Mouse (Mus musculus) forelimb bud, embryonic 11.5 days (tissue): Measurements from ENCODE around the gene Fam102a.

ENCODE experiments used
- DNase-seq: peaks from one replicate; pipeline ENCODE4 v3.0.0-alpha.2; 2012; ENCODE audit warnings: low read depth, low spot score

Gene Fam102a

DNA sequence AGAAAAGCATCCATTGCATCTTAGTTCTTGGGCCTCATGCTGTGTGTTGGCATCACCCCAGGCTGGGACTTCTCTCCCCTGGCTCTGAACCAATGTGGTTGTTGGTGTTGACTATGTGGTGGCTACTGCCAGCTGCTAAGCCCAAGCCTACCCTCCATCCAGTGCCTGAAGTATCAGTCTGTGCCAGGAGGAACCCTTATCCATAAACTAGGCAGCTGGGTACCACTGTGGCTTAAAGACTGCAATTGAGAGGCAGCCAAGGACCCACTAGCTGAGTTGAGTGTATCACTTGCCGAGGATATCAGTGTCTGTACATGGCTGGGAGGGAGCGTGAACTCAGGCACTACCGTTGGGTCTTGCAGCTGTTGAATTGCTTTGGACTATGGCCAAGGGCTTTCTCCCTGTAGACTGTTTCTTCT lies 7.9 kb downstream of the Fam102a start:
- no peak for DNase-seq

DNA sequence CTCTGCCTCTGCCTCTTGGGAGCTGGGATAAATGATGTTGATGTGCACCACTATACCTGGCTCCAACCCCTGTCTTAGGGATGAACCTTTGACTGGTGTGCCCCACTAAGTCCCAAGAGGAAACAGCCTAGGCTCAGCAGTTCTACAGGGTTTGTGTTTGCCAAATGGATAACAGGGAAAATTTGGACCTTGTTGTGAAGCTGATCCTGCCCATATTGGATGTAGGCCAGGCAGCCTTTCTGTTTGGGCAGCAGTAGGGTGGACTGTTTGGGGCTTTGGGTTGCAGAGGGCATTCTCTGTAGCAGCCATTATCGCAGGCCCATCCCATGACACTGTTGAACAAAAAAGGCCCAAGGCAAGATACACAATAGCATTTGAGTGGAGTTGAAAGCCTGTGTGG lies 11.8 kb downstream of the Fam102a start:
- DNase-seq: no peak

DNA sequence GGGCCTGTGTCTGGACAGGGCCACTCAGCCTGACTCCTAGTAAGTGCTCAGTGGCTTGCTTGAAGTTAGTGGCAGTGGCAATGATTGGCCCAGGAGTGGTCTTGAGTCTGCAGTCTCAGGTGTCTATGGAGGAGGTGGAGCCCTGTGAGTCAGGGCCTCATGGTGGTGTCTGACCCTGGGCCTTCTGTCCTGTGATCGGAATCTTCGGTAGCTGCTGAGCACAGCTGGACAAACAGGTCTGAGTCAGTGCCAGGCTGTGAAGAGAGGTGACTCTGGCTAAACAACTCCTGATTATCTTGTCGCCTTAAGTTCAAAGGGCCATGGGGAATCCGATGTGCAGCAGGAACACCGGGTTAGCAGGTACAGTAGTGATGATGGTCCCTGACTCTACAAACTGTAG lies 12.2 kb downstream of the Fam102a start:
- no peak for DNase-seq

DNA sequence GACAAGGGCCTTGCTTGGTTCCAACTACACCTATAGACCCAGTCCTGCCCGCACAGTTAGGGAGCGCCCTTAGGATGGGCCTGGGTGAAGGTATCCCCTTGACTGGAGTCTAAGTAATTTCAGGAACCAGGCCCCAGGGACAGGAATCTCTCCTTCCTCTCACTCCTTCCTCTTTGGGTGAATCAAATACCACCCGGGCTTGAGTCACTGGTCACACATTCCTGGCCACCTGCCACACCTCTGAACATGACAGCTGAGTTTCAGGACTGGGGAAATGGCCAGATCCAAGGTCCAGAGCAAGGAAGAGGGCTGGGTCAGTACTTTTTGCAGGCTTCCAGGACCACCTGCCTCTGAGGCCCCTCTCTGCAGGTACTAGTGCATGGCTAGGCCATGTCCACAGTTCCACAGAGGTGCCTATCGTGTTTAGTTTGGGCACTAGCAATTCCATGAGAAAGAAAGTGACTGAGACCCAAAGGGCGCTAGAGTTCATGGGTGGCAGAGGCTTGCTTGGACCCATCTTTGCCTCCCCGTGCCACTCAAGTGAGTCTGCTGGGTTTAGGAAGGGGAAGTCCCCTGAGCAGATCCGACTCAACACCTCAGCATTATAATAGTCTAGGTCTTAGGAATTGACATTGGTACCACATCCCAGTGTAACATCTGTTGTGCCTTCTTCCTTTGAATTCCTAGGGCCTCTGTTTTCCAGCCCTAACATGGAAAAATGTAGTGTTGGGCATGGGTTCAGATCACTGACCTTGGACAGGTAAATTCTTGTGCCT lies 13.0 kb downstream of the Fam102a start:
- no peak for DNase-seq

DNA sequence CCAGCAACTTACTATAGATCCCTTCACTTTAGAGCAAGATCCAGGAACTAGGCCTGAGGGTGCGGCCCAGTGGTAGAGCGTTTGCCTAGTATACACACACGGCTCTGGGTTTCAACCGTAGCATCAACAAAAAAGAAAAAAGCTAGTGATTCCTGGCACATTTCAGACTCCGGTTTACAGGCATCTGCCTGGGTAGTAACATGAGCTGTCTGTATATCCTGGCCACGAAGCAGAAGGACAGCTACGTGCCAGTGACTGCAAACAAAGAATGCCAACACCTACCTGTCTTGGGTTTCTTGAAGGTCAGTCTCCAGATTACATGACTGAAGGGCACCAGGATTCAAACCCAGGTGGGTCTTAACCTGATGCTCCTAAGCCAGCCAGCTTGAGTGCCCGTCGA lies 14.0 kb downstream of the Fam102a start:
- DNase-seq: no peak

DNA sequence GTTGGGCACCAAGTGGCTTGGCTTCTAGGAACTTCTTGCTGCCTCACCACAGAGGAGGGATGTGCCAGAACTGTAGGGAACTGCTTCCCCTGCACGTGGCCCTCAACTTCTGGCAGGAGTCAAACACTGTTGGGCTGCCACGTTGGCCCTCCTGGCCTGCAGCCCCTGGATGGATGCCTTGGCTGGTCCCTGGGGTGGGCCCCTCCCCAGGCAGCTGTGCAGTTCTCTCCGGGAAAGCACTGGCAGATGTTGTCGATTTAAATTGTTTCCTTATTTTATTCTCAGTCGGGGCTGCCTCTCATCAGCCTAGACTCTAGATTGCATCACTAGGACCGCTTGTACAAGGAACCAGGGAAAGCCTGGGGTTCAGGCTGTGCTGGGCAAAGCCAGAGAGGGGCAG lies 14.6 kb downstream of the Fam102a start:
- DNase-seq: no peak

DNA sequence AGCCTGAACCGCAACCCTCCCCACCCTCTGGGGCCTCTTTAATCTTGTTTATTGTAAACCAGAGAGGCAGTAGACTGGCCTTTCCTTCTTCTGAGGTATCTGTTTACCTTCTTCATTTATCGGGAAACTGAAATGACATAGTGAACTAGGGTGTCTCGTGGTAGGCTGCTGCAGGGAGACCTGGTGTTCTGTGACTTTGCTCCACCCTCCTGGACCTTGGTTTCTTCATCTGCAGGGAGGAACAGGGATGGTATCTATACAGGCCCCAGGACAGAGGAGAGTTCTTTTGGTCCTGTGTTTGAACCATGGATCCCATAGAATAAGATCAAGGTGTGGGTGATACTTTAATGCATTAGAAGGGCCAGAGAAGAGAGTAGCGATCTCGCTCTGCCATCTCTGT lies 16.1 kb downstream of the Fam102a start:
- no peak for DNase-seq

DNA sequence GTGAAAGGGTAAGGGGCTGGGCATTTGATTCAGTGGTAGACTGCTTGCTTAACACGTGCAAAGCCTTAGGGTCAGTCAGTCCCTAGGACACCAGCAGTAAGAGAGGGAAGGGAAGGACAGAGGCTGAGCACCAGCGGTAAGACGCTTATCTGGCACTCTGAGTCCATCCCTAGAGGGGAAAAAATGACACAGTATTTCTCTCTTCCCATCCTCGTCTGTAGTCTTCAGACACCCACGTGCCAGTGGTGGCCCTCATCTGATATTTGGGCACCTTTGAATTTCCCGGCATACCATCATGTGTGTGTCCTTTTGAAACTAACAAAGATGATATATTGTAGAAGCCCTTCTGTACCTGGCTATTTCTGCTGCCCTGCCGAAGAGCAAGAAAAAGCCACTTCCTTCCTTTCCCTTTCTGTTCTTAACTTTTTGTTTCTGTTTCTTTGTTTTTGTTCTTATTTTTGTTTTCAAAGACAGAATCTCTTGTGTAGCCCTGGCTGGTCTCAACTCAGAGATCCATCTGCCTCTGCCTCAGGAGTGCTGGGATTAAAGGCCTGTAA lies 18.5 kb downstream of the Fam102a start:
- DNase-seq: no peak

DNA sequence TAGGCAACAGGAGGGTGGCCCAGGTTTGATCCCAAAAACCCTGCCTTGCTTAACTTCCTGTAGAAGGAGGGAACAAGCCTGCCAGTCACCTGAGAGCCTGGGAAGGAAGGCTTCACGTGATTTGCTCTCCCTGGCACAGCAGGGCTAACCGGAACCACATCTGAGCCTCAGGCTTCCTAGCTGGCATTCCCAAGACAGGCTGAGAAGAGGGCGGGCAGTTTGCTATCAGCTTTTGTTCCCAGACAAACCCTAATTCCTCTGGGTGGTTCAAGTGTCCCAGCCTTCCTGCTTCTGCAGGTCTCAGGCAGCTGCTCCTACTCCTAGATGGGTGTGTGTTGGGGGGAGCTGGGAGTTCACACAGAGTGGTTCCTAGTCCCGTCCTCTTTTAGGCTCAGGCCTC lies 20.4 kb downstream of the Fam102a start:
- DNase-seq: no peak

DNA sequence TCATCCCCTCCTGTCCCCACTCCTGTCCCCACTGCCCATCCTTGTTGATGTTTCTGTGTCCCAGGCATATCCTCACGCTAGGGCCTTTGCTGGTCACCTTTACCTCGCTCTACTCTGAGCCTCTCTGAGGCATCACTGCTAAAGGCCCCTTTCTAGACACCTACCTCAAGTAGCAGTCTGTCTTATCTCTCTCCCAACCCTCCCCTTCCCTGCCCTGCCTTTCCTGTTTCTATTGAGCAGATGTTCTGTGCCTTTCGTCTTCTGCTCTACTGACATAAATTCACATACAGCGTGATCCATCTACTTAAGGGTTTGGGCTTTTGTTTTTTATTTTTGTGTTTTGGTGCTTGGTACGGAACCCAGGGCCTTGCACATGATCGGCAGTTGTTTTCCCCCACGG lies 20.9 kb downstream of the Fam102a start:
- DNase-seq: no peak

DNA sequence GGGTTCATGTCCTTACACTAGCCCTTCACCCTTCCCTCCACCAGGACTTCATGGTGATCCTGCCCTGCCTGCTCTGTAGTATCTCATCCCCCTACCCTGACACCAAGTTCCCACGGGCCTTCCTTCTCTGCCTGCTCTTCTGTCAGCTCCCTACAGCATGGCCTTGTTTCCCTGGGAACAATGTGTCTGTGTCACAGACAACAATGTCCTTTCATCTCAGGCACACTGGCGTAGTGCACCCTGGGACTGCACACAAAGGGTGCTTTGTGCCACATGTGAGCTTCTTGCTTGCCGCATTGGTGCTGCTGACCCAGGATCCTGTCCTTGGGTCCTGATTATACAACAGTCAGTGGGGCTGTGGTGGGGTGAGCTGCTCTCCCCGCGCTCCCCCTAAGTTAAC lies 24.4 kb downstream of the Fam102a start:
- no peak for DNase-seq

DNA sequence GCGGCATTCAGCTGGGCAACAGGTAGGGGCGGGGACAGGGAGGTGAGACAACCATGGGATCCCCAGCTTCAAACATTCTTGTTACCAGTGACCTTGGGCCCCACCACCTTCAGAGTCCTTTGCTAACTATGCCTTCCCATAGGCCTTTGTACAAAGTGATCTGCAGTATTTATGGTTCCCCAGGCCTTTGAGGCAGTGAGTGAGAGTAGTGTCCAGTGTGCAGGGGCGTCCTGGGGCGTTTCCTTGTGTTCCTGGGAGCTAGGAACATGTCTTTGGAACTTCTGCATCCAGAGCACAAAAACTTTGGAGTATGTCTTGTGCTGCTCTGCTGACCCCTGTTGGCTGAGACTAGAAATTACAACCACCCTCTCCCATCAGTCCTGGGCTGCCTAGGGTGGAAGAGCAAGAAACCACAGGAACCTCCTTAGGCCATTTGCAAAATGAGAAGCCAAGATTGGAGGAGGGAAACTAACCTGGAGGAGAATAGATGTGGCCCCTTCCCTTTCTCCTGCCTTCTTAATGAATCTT lies 31.5 kb downstream of the Fam102a start:
- peak; percentile 80 for DNase-seq

DNA sequence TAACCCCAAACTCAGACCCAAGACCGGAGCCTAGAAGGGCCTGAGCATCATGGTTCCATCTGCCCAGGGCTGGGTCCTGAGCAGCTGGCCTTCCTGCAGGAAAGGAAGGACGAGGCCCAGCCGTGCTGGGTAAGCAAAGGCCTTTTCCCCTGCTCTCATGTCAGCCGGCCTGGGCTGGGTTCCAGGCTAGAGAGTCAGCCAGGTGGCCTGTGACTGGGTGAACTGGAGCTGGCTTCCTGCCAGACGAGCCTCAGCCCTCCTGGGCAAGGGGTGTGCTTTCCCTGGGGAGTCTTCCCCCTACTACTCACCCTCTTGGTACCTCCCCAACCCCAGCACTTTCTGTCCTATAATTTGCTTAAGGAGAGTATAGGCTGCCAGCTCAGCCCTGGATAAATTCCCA lies 33.0 kb downstream of the Fam102a start:
- no peak for DNase-seq

DNA sequence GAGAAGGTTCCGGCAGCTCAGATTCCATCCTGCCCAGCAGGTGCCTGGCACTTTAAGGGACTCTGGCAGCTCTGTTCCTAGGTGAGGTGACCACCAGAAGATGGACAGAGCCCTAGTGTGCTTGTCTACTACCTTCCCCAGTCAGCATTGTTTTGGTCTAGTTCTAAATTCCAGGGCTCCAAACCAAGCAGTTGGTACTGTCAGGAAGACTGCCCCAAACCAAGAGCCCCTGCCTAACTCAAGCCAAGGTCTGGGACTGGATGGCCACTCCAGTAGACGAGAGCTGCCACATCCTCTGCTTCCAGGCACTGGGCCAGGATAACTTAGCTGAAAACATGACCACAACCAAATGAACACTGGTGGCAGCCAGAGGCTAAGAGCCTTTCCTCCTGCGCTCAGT lies 33.8 kb downstream of the Fam102a start:
- DNase-seq: no peak

DNA sequence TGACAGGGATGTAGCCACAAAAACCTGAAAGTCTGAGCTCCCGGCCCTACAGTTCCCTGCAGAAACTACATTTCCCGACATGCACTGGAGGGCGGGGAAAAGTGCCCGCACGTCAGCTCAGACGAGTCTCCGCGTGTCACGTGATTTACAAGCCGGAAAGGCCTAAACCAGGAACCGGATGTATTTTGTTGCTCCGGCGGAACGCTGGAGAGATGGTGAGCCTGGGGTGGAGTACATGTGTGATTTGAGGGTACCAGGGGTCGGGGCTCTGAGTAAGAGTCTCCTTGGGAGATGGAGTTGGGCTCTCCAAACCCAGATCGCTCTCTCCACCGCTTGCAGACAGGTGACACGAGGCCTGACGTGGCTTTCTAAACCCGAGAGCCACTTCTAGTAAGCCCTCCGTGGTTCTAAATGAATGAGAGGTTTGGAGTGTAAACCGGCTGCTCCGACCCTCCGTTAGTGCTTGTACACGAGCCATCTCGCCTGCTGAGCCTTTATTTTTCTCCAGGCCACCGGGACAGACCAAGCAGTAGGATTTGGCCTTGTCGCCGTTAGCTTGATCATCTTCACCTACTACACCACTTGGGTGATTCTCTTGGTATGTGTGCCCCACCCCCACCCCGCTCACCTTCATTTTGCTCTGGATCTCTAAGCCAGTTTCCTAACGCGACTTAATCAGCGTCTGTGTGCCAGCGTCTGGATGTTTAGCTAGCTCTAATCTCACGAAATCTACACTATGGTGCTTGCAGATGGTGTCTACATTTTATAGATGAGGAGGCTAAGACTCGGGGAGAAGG lies 35.8 kb downstream of the Fam102a start, which contains the start of gene Dpm2:
TSS of gene Dpm2 (plus strand) at position 161 of the 797 bp plus-strand sequence.
- peak; percentile 90 for DNase-seq

DNA sequence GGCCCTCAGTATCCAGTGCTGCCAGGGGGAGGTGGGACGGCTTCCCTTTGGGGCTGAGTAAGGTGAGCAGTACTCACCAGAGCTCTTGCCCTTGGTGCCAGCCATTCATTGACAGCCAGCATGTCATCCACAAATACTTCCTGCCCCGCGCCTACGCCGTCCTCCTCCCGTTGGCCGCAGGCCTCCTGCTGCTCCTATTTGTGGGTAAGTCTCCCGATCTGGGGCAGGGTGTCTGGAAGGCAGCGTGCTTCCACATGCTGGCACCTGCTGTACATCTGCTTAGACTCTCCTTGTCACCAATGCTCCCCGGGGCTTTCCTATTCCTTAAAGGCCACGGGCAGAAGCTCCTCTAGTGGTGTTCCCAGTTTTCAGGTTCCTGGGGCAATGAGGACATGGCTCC lies 37.1 kb downstream of the Fam102a start:
- no peak for DNase-seq

DNA sequence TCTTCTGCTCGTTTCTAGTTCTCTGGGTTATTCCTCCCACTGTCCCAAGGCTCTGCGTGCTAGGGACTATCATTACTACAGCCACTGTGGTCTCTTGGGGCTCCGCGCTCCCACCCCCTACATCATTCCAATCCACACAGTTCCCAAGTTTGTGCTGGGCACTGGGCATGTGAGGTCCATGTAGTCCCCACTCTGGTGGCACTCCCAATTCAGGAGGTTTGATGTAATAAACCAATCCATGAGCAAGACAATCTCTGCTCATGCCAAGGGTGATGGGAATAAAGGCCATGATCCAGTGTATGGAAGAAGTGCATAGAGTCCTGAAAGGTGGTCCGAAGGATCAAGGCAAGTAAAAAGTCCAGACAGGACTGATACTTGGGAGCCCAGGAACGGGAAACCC lies 39.4 kb downstream of the Fam102a start, which contains the start of gene Pip5kl1:
TSS of gene Pip5kl1 (plus strand) at position 301 of the 400 bp plus-strand sequence.
- no peak for DNase-seq

DNA sequence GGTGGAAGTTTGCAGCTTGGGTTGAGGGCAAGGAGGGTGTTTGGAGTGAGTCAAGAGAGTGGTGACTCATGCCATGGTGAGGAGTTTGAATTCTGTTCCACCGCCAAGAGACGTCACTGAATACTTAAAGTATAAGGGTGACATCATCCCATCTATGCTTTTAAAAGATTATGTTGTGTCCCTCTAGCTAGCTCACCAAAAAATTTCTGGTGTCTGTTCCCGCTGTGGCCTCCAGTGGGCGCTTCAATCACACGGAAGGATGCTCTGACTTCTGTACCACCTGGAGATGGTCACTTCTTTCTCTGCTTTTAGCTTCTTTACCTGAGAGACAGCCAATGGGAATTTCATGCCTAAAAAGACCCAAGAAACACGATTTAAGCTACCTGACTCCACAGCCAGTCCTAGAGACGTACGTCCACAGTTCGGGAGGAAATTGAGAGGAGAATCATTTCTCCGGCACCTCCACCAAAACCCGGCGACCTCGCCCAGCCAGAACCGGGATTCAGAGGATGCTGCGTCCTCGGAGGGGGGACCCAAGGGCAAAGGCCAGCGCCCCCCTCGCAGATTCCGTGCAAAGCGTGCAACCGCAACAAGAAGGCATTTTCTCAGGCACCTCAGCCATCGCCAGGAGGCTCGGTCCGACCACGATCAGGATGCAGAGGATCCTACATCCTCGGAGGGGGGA lies 39.9 kb downstream of the Fam102a start:
- peak; percentile 56 for DNase-seq

DNA sequence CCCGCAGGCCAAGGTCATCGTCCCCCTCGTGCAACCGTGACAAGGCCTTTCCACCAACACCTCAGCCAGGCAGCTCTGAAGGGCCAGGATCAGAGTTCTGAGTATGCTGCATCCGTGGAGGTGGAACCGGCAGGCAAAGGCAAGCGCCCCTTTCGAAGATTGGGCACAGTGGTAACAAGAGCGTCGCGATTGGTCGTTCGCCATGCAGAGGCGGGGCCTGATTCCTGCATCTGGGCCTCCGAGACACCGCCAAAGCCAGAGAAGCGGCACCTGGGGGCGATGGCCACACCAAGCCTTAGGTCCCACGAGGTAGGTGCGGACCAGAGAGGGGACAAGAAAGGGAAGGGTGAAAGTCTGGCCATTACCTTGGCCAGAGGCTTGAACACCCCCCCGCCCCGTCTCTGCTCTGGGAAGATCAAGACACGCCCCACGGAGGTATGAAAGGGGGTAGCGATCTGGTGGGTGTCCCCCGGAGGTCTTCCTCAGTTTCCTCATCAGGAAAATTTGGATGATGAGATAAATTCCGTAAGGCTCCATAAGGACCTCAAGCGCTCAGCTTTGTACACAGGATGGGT lies 40.5 kb downstream of the Fam102a start, which contains the start of gene 9430097D07Rik:
TSS of gene 9430097D07Rik (minus strand) at position 99 of the 575 bp plus-strand sequence.
- DNase-seq: peak; percentile 75

DNA sequence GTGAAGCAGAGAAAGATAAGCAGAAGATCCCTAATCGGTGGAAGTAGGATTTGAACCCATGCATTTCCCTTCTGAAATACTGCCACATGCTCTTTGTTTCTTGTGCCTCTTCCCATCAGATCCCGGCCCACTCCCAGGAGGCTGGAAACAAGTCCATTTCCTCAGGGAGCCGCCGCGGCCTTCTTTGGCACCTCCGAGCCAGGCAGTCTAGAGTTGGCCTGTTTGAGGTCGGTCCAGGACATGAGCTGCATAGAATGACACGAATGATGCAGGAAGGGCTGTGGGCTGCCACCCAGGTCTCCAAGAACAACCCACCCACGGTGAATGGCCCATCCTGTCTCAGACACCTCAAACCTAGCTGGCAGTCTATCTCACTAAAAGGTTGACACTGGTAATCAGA lies 41.4 kb downstream of the Fam102a start:
- no peak for DNase-seq
